In the genomic region with DNA sequence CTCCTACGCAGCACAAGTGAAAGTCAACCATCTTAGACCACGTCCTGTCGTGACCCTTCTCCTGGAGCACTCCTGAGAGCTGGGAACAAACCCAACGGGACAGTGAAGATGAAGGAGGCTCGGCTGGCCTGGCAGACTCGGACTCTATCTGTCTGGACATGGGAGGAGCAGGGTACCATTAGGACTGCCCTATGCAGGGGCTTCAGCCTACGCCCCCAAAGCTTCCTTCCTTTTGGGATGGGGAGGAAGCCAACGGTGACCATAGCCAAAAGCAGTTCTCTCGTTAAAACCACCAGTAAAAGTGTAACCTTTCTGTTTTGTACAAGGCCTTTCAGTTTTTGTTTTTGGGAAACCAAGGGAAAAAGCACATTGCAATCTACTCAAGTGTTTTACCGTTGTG, we compare ENCODE assay signal across 13 mouse cellular contexts.
"Had no signal": no experiment of that assay in that cellular context is flagged by ENCODE, and none has a peak within 500 bp of the region (broad histone marks: within the 10 kb centered on the region; RNA-seq: fewer than 3 reads in every experiment).

No protein-coding gene starts in this region.

- H3K9ac ChIP-seq: limb, embryonic 13.5 days; liver, embryonic 13.5 days had no signal

- H3K4me3 ChIP-seq: left cerebral cortex, adult 2 months; limb, embryonic 13.5 days; liver, embryonic 13.5 days had no signal

- H3K4me2 ChIP-seq: limb, embryonic 13.5 days; liver, embryonic 13.5 days; midbrain, embryonic 11.5 days had no signal

- H3K9me3 ChIP-seq: limb, embryonic 13.5 days; liver, embryonic 13.5 days had no signal

- H3K27me3 ChIP-seq: limb, embryonic 13.5 days; liver, embryonic 13.5 days had no signal

- H3K4me1 ChIP-seq: liver, embryonic 13.5 days had no signal

- H3K27ac ChIP-seq: left cerebral cortex, adult 2 months; limb, embryonic 13.5 days; liver, embryonic 13.5 days had no signal

- DNase-seq: kidney, adult 11 months; kidney, postnatal 10 days; layer of hippocampus, postnatal 36 days; liver, embryonic 13.5 days; lung, adult 2 months; lung, postnatal 14 days; lung, postnatal 4 days; midbrain, embryonic 14.5 days; thymus, adult 18-20 months; thymus, postnatal 36 days had no signal
